8 mouse cellular contexts compared by ENCODE assay signal in the genomic region with DNA sequence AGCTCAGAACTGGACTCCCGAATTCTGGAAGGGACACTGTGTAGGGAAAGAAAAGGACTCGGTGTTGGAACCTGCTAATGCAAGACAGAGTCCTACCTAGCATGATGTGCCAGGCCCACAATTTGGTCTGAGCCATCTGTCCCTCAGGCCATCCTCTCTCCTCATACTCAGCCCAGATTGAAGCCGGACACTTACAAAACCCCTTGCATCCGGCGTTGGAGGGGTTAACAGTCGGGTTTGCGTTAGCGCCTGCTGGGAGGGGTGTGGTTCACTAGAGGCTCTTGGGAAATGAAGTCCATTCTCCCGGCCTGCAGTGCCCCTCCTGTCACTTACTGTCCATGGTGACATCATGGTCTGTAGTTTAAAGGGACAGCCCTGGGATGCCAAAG. TPM values are rescaled to one million over a fixed set of nuclear protein-coding genes. Genes with fewer than 3 reads are reported as not detected.
DNase-seq lines count a peak whose midpoint lies in the region; ATAC-seq and TF ChIP-seq lines count a peak whose summit lies in the region.

No protein-coding gene starts in this region.

- peak overlapping the region; percentile 45 for H3K9ac ChIP-seq in ES-Bruce4 (ENCODE audit: low read depth, poor library complexity, severe bottlenecking)
- peak overlapping the region; percentile 88 for H3K9ac ChIP-seq in forebrain, embryonic 14.5 days (ENCODE audit: low read length)
- H3K9ac ChIP-seq in neural tube, embryonic 15.5 days (replicated peaks) = peak overlapping the region; percentile 85

- TF ChIP-seq CTCF in ES-Bruce4 (IDR thresholded peaks at IDR 0.05; ENCODE audit: low read depth, low read length) = no peak

- no peak for TF ChIP-seq EP300 in ES-Bruce4 (IDR thresholded peaks at IDR 0.05; ENCODE audit: insufficient read depth, low read depth, low read length)

- ATAC-seq in forebrain, embryonic 14.5 days = peak; percentile 86
- peak; percentile 93 for ATAC-seq in neural tube, embryonic 15.5 days (ENCODE audit: low FRiP score)

- peak; percentile 92 for DNase-seq in cerebellum, adult 11 months
- DNase-seq in forebrain, embryonic 14.5 days (ENCODE audit: low spot score) = peak; percentile 96
- DNase-seq in heart, postnatal 14 days = peak; percentile 89 to 91
- DNase-seq in layer of hippocampus, adult 11-12 months (ENCODE audit: low spot score) = peak; percentile 94
- DNase-seq in lung, adult 18-20 months = peak; percentile 92 to 94
- peak; percentile 87 for DNase-seq in testis, postnatal 14 days (ENCODE audit: low spot score)

- H3K4me2 ChIP-seq in forebrain, embryonic 14.5 days (ENCODE audit: low read length) = peak overlapping the region; percentile 76
- peak overlapping the region; percentile 92 for H3K4me2 ChIP-seq in neural tube, embryonic 15.5 days

- no peaks in the 10 kb centered on the region for H3K36me3 ChIP-seq in ES-Bruce4 (ENCODE audit: control insufficient read depth, insufficient read depth, low read length, poor library complexity, severe bottlenecking)
- peaks cover 19% of the 10 kb centered on the region for H3K36me3 ChIP-seq in forebrain, embryonic 14.5 days (ENCODE audit: control insufficient read depth, insufficient read depth, low read length)
- peaks cover 28% of the 10 kb centered on the region for H3K36me3 ChIP-seq in neural tube, embryonic 15.5 days

- peaks cover 5% of the 10 kb centered on the region for H3K4me1 ChIP-seq in ES-Bruce4 (ENCODE audit: control insufficient read depth, insufficient read depth, low read length)
- peaks cover 9% of the 10 kb centered on the region; the same call in 1 of the 2 replicates for H3K4me1 ChIP-seq in forebrain, embryonic 14.5 days (ENCODE audit: control insufficient read depth, insufficient read depth, low read length)
- peaks cover 26% of the 10 kb centered on the region for H3K4me1 ChIP-seq in neural tube, embryonic 15.5 days

- WGBS in forebrain, embryonic 14.5 days = under 1% methylated on average over 9 of the region's 9 CpGs
- under 1% methylated on average over 9 of the region's 9 CpGs for WGBS in neural tube, embryonic 15.5 days

- peak overlapping the region; percentile 68 for H3K27ac ChIP-seq in ES-Bruce4 (ENCODE audit: insufficient read depth, low read length)
- H3K27ac ChIP-seq in forebrain, embryonic 14.5 days (ENCODE audit: low read depth, low read length) = peak overlapping the region; percentile 93
- peak overlapping the region; percentile 94 for H3K27ac ChIP-seq in neural tube, embryonic 15.5 days (replicated peaks)

- no peak for TF ChIP-seq POLR2A in ES-Bruce4 (IDR thresholded peaks at IDR 0.05; ENCODE audit: insufficient read depth, low read length)

- intact Hi-C loops in heart, postnatal 14 days (cut with DNase I) = loop anchor here (5.0 kb wide), 1 partner anchor 94 kb away; the partner anchor contains the start of genes Arl2 and Batf2

- no peaks in the 10 kb centered on the region for H3K9me3 ChIP-seq in ES-Bruce4 (replicated peaks; ENCODE audit: control insufficient read depth, insufficient read depth, low read length, poor library complexity, severe bottlenecking)
- H3K9me3 ChIP-seq in forebrain, embryonic 14.5 days (replicated peaks; ENCODE audit: control insufficient read depth, low read length) = no peaks in the 10 kb centered on the region
- no peaks in the 10 kb centered on the region for H3K9me3 ChIP-seq in neural tube, embryonic 15.5 days (replicated peaks)

- no peaks in the 10 kb centered on the region for H3K27me3 ChIP-seq in ES-Bruce4 (ENCODE audit: control insufficient read depth, insufficient read depth, low read length, poor library complexity, severe bottlenecking)
- no peaks in the 10 kb centered on the region for H3K27me3 ChIP-seq in forebrain, embryonic 14.5 days (replicated peaks; ENCODE audit: control insufficient read depth, insufficient read depth, low read length)
- H3K27me3 ChIP-seq in neural tube, embryonic 15.5 days (replicated peaks) = no peaks in the 10 kb centered on the region

- peak overlapping the region; percentile 76 for H3K4me3 ChIP-seq in ES-Bruce4 (ENCODE audit: low read depth, low read length)
- peak overlapping the region; percentile 80 for H3K4me3 ChIP-seq in forebrain, embryonic 14.5 days (ENCODE audit: low read depth, low read length)
- peak overlapping the region; percentile 63 for H3K4me3 ChIP-seq in neural tube, embryonic 15.5 days (replicated peaks)

RNA-seq across cellular contexts. Expression of gene Ppp2r5b, which starts 0.4 kb away (rescaled TPM):
- polyA plus RNA-seq in ES-Bruce4 (2011; ENCODE audit: insufficient read depth, insufficient read length, low read depth, missing spikeins) = 12.2 and 17.1 TPM in 2 replicates
- polyA plus RNA-seq in forebrain, embryonic 14.5 days (2014; fragmentation: Nextera tagmentation; extraction: Ambion mirVana) = 74.3 and 98.9 TPM in 2 replicates
- total RNA-seq in heart, postnatal 14 days (2021) = 10 to 100 TPM; 31.4 to 35.1 TPM
- 127 and 156 TPM in 2 replicates for polyA plus RNA-seq in neural tube, embryonic 15.5 days (2015; fragmentation: Nextera tagmentation; extraction: Ambion mirVana)

RNA-seq across cellular contexts. Expression of gene Atg2a, which starts 5.4 kb away (rescaled TPM):
- 10.9 and 11.1 TPM in 2 replicates for polyA plus RNA-seq in ES-Bruce4 (2011; ENCODE audit: insufficient read depth, insufficient read length, low read depth, missing spikeins)
- 7.9 and 9.6 TPM in 2 replicates for polyA plus RNA-seq in forebrain, embryonic 14.5 days (2014; fragmentation: Nextera tagmentation; extraction: Ambion mirVana)
- 10 to 100 TPM; 20.4 to 22.7 TPM for total RNA-seq in heart, postnatal 14 days (2021)
- 12.5 and 12.9 TPM in 2 replicates for polyA plus RNA-seq in neural tube, embryonic 15.5 days (2015; fragmentation: Nextera tagmentation; extraction: Ambion mirVana)

RNA-seq across cellular contexts. Expression of gene Gpha2, which starts 9.9 kb away (rescaled TPM):
- 1.0 TPM in 1 of 2 replicates, not detected in the other for polyA plus RNA-seq in ES-Bruce4 (2011; ENCODE audit: insufficient read depth, insufficient read length, low read depth, missing spikeins)
- 0.30 TPM in 1 of 2 replicates, not detected in the other for polyA plus RNA-seq in forebrain, embryonic 14.5 days (2014; fragmentation: Nextera tagmentation; extraction: Ambion mirVana)
- total RNA-seq in heart, postnatal 14 days (2021) = not detected
- 0.75 TPM in 1 of 2 replicates, not detected in the other for polyA plus RNA-seq in neural tube, embryonic 15.5 days (2015; fragmentation: Nextera tagmentation; extraction: Ambion mirVana)

RNA-seq across cellular contexts. Expression of gene Ehd1, which starts 40.5 kb away (rescaled TPM):
- 81.0 and 81.6 TPM in 2 replicates for polyA plus RNA-seq in ES-Bruce4 (2011; ENCODE audit: insufficient read depth, insufficient read length, low read depth, missing spikeins)
- polyA plus RNA-seq in forebrain, embryonic 14.5 days (2014; fragmentation: Nextera tagmentation; extraction: Ambion mirVana) = 71.3 and 79.8 TPM in 2 replicates
- 100 to 1,000 TPM; 163 to 172 TPM for total RNA-seq in heart, postnatal 14 days (2021)
- polyA plus RNA-seq in neural tube, embryonic 15.5 days (2015; fragmentation: Nextera tagmentation; extraction: Ambion mirVana) = 80.6 and 87.7 TPM in 2 replicates

RNA-seq across cellular contexts. Expression of gene Majin, which starts 51.9 kb away (rescaled TPM):
- polyA plus RNA-seq in ES-Bruce4 (2011; ENCODE audit: insufficient read depth, insufficient read length, low read depth, missing spikeins) = not detected in 2 replicates
- polyA plus RNA-seq in forebrain, embryonic 14.5 days (2014; fragmentation: Nextera tagmentation; extraction: Ambion mirVana) = not detected in 2 replicates
- not detected for total RNA-seq in heart, postnatal 14 days (2021)
- not detected in 2 replicates for polyA plus RNA-seq in neural tube, embryonic 15.5 days (2015; fragmentation: Nextera tagmentation; extraction: Ambion mirVana)

Comparison
In these comparisons a context has a peak if more than half of its experiments do, and no peak if none do; other contexts are left out.
1. Peak in every context shown above with its lines: DNase-seq, ATAC-seq, H3K4me3 ChIP-seq and H3K27ac ChIP-seq.